Mouse (Mus musculus) gastrocnemius, postnatal 25 days (tissue): Measurements from ENCODE around the gene Rnf220. TPM values are rescaled to one million over a fixed set of nuclear protein-coding genes. Genes with fewer than 3 reads are reported as not detected.

Experiments used
- DNase-seq: peaks from one replicate; pipeline ENCODE4 v3.0.0; 2022
- total RNA-seq, 2 experiments: library from RNA; stranded (reverse); gene quantifications; 1 replicate in 1 of 2; 2 replicates in 1 of 2; pipeline ENCODE4 v1.2.3; 2021

Rnf220 gene
- total RNA-seq, 2 experiments from 2014 or later: 48.0 to 49.1 TPM

DNA sequence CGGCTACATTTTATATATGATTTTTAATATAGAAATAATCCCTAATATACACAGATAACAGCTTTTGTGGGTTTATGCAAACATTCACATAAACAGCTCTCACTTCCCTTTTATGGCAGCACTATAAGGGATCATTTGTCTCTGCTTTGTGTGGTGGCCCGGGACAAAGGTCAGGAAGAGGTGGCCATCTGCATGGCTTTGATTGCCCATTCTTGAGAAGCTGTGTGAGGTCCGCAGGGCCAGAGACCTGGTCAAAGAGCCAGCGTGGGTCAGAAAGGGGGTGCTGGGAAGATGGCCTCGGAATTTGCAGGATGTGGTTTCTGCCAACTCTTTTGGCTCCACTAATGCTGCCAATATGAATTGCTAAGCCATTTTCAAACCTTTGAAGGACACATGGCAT lies 273.9 kb downstream of the Rnf220 start:
- DNase-seq: no peak

DNA sequence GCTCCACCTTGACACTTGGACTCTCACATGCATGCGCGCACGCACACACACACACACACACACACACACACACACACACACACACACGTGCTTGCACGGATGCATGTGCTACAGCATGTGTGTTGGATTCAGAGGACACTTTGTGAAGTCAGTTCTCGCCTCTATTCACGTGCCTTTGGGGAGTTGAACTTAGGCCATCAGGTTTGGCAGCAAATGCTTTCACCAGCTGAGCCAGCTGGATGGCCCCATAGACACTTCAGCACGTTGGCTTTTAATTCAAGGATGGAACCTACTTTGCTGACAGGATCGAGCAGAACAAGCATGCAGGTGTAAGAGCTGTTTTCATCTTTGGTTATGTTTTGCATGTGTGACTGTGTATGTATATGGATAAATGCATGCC lies 275.0 kb downstream of the Rnf220 start:
- DNase-seq: no peak

Other genes with a start within 250 kb of the Rnf220 start
- 1 to 10 TPM; 3.4 to 6.6 TPM for gene Tmem53, start 245.1 kb downstream of the Rnf220 start, total RNA-seq
- not detected for gene Armh1, start 244.9 kb downstream of the Rnf220 start, total RNA-seq
- 10 to 100 TPM; 84.5 to 88.9 TPM for gene Eri3, start 53.3 kb upstream of the Rnf220 start, total RNA-seq
- 10 to 100 TPM; 14.5 to 15.1 TPM for gene Dmap1, start 185.2 kb upstream of the Rnf220 start, total RNA-seq
- not detected for gene Gm12845, start 227.4 kb upstream of the Rnf220 start, total RNA-seq